Mouse (Mus musculus): ENCODE data around the gene Bcl2l1.

DNA sequence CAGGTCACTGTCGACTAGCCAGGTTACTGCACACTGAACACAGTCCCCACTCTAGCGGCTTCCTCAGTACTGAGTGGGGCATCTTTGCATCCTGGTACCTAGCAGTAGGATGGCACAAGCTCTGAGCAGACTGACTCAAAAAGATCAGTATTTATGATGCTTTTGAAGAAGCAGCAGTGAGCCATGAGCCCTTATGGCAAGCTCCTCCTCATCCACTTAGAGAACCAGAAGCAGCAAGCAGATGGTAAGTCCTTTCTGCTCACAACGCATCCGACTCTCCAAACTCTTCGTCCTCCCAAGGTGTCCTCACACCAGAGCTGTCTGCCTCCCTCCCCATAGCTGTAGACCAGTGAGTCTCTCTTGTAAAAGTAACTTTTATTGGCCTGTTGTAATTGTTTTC lies 48.3 kb downstream of the Bcl2l1 start:
- TF ChIP-seq TAL1 (IDR thresholded peaks at IDR 0.05; ENCODE audit: low read length) (no peak), GATA1 (IDR thresholded peaks at IDR 0.05; ENCODE audit: low read length) (no peak)

Data from erythroblast, embryonic 14.5 days (primary cell).